Mouse (Mus musculus) layer of hippocampus, postnatal 25 days (tissue): ENCODE measurements around the gene Cpne4. TPM values are rescaled to one million over a fixed set of nuclear protein-coding genes. Genes with fewer than 3 reads are reported as not detected.

Source experiments
- DNase-seq, 2 experiments: peaks; one replicate each; pipeline ENCODE4 v3.0.0; 2022; ENCODE audit warnings: mixed read lengths in 2 of 2, low spot score in 1 of 2; ENCODE audit errors: extremely low spot score in 1 of 2
- total RNA-seq, 2 experiments: library from RNA; stranded (reverse); gene quantifications; 2 replicates each; pipeline ENCODE4 v1.2.3; 2021

The Cpne4 gene
- total RNA-seq, 2 experiments from 2014 or later = 107 to 114 TPM

DNA sequence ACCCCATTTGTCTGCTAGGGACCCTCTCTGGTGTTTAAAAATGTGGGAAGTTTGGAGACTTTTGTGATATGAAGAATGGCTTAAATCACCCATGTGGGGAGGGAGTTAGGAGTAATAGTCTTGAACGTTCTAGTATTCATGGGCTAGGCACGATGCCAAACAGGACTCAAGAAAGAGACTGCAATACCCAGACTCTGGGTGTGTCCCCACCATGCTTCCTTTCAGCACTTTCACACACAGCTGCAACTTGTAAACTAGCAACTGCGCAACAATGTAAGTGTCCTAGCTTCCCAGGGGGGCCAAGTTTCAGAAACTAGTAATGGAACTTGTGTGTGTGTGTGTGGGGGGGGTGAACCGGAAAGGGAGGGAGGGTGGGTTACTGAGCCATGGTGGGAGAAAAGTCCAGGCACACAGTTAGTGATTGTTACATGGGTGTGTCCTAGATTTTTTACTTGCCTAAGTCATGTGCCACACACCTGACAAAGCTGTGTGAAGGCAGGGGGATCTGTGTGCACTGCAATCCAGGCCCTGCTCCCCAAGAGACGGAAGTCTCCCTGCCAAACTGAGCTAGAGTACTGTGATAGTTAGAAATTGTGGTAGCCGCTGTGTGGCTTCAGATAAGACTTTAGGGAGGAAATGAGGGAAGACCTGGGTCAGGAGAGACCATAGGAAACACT lies 307.3 kb downstream of the Cpne4 start:
- no peak for DNase-seq

DNA sequence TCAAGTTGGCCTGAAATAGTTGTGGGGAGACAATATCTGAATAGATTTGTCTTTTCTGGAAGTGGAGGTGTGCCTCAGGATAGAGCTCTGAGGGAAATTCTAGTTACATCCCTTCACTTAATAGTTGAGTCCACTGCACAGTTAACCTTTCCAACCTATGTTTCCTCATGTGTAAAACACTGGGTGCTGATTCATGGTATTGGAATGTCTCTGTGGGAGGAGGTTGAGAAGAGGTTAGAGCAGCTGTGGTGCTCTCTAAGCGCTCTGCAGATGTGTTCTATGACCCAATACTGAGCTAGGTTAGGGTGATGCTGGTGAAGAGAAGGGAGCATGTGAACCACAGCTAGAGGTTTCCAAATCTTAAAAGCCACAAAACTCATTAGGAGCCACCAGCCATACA lies 318.7 kb downstream of the Cpne4 start:
- no peak for DNase-seq

GRCm38 (mm10) chr9:104872586-104872985 lies 325.5 kb downstream of the Cpne4 start:
- no peak for DNase-seq

DNA sequence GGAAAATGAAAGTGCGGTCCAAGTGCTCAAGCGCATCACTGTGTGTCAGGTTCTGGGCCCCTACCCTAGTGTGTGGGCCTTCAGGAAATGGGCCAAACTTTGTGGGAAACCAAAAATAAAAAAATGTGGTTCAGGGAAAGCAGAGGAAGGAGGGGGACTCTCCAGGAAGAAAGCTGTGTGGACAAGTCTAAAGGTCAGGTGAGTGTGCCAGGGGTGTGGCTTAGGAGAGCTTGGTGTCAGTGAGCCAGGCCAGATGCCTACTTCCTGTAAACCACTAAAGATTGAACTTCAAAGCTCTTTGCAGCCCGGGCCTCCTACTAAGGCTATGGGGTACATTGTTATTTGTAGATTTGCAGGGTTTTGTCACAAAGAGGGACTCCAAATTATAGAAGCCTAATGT lies 327.1 kb downstream of the Cpne4 start:
- DNase-seq = no peak

DNA sequence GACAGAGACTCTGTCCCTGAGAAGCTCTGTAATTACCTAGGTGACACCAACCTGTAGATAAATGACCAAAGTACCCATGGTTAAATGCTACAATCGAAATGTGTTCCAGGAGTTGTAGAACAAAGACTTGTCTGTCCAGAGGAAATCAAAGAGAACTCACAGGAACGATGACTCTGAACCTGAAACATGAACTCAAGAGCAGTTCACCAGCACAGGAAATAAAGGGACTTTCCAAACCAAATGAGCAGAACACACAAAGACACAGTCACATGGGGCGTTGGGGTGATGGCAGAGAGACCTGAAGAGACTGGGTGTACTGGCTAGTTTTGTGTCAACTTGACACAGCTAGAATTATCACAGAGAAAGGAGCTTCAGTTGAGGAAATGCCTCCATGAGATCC lies 329.9 kb downstream of the Cpne4 start:
- DNase-seq = no peak

DNA sequence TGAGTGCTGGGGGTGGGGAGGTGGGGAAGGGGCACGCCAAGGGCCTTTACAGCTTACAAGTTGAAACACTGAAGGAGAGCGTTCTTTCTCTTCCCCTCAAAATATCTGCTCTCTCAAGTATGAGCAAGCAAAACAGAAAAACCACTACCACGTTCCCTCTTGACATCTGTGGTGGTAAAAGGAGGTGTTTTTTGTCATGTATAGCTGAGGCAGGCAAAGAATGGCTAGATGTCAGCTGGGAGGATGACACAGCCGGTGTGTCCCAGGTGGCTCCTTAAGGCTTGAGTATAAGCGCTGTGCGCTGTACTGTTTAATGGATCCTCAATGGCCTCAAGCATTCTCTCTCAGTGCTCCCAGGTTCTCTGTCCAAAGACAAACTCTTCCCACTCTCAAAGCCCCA lies 331.5 kb downstream of the Cpne4 start:
- no peak for DNase-seq

GRCm38 (mm10) chr9:104890517-104890916 lies 343.4 kb downstream of the Cpne4 start:
- DNase-seq = no peak

DNA sequence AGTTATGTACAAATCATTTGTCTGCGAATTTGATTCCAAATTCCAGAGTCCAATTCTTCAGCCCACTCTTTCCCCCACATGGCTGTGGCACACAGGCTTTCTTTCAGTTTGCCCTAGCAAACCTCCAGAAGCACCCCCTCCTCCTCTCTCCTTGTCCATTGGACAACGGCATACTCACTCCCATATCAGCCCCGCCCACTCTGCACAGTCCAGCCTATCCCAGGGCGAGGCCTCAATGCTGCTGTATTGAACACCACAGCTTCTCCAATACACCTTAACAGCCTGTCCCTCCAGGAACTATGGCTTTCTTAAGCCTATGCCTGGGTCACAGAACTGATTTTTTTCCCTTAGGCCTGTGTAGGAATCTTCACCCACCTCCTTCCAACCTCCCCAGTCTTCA lies 348.3 kb downstream of the Cpne4 start:
- DNase-seq = no peak

- no peak for DNase-seq
Observed at GRCm38 (mm10) chr9:104901118-104901517, 354.0 kb downstream of the Cpne4 start.

DNA sequence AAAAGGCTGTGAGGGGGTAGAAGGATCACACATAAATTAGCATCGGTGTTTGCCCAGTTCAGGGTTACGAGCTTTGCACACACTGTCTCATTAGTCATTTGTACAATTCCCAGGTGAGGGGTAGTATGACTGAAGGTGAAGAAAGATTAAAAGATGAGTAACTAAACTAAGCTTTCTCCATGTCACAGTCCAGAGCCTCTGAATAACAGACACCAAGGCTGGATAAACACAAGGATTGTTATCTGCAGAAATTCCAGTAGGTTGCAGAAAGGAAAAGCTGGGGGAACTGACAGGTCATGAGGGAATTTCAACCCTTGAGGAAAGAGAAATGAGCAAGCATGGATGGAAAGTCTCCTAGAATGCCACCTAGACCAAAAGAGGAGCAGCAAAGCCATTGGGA lies 354.7 kb downstream of the Cpne4 start:
- DNase-seq = no peak

- no peak for DNase-seq
Observed at GRCm38 (mm10) chr9:104912686-104913085, 365.6 kb downstream of the Cpne4 start.

GRCm38 (mm10) chr9:104913327-104913726 lies 366.2 kb downstream of the Cpne4 start:
- DNase-seq = no peak

GRCm38 (mm10) chr9:104921197-104921596 lies 374.1 kb downstream of the Cpne4 start:
- DNase-seq = no peak

DNA sequence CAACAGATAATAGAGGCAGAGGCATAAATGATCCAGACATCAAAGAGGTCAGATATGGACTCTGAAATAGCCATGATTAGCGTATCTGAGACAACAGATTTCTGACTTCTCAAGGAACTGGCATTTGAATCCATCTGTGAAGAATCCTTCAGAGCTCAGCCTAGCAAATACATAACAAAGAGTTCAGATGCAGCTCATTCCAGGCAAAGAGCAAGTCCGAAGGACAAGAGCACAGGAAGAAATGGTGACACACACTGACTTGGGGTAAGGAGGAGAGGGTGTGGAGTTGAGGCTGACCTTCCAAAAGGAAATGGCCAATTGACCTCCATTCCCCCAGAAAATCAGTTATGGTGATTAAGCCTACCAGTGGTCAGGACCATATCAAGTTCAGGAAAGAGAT lies 375.0 kb downstream of the Cpne4 start:
- no peak for DNase-seq

DNA sequence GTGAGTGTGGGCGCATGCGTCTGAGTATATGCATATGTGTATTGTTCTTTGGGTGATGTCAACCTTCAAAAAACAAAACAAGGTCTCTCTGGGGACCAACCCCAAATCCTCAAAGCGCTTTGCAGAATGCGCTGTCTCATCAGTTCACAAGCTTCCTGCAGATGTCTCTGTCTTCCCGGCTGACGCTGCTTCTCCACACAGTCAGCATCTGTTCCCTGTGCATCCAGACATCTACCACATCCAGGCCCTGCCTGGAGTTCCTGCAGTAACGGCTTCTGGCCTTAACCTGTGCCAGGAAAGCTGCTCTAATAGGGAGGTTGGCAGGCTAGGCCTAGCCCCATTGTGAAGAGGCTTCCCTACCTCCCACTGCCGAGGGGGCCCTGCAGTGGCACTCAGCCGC lies 381.7 kb downstream of the Cpne4 start:
- DNase-seq = peak; percentile 5 to 12

DNA sequence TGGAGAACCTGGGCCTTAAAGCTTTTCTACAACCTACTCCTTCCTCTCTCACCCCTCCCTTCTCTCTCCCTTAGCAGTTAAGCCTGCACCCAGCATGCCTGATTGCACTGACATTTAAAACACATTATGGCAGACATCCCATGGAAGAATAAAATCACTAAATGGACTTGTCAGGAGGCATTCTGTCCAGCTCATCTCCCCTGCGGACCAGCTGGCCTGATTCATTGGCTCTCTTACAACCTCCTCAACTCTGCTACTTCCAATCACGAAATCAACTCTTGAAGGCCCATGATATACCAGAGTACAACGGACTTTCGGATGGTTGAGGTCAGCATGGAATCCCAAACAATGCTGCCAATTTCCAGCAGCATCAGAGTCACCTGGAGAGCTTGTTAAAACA lies 393.3 kb downstream of the Cpne4 start:
- DNase-seq = no peak

- DNase-seq = no peak
Observed at GRCm38 (mm10) chr9:104950551-104950950, 403.5 kb downstream of the Cpne4 start.

DNA sequence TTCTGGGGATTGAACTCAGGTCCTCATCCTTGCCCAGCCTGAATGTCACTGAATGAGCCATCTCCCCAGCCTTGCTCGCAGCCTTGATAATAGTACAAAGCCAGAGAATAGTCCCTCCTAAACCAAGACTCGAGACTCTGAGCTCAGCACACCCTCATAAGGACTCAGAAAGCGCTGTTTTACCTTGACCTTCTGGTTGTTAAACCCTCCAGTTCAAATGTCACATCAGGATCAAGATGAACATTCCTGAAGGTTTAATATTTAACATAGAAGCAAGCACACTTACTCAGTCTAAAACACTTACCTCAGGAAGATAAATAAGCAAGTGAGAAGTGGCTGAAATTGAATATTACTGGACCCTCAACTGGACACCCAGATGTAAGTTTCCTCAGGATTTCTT lies 405.1 kb downstream of the Cpne4 start:
- DNase-seq = no peak

DNA sequence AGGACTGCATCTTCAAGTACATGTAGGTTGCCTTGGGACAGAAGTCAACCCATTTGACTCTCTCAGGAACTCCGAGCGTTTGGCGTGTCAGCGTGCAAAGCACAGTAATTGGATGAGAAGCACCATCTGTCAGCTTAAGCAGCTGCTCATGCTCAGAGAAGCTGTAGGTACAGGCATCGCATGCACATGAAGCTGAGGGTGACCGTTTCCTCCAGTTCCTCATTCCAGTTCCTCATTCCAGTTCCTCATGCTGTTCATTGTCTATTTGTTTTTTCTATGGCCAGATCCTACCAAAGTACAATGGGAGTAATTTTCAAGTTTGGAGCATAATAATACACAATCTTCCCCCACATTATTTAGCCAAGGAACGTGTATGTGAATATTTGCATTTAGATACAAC lies 425.7 kb downstream of the Cpne4 start:
- no peak for DNase-seq

- DNase-seq = no peak
Observed at GRCm38 (mm10) chr9:104981934-104982548, 435.0 kb downstream of the Cpne4 start.

- no peak for DNase-seq
Observed at GRCm38 (mm10) chr9:104998225-104998624, 451.1 kb downstream of the Cpne4 start.

- no peak for DNase-seq
Observed at GRCm38 (mm10) chr9:105010721-105011120, 463.6 kb downstream of the Cpne4 start.
